Mouse (Mus musculus): ENCODE measurements around the gene Stoml3. TPM values are rescaled to one million over a fixed set of nuclear protein-coding genes. Genes with fewer than 3 reads are reported as not detected.

The Stoml3 gene
- total RNA-seq, 2 experiments from 2014 or later, result not detected

GRCm38 (mm10) chr3:53477468-53477867 is 11.0 kb upstream of the Stoml3 start:
- no peak for DNase-seq (ENCODE audit: low spot score in 2 of 2)

- DNase-seq (ENCODE audit: low spot score in 2 of 2), result no peak
These were observed 9.9 kb upstream of the Stoml3 start for GRCm38 (mm10) chr3:53478419-53479046.

- no peak for DNase-seq (ENCODE audit: low spot score in 2 of 2)
These were observed 4.9 kb upstream of the Stoml3 start for GRCm38 (mm10) chr3:53483414-53484059.

GRCm38 (mm10) chr3:53486561-53486960 is 1.9 kb upstream of the Stoml3 start:
- no peak for DNase-seq (ENCODE audit: low spot score in 2 of 2)

- no peak for DNase-seq (ENCODE audit: low spot score in 2 of 2)
These were observed 1.4 kb upstream of the Stoml3 start for GRCm38 (mm10) chr3:53486996-53487576.

- no peak for DNase-seq (ENCODE audit: low spot score in 2 of 2)
These were observed 10.0 kb downstream of the Stoml3 start for GRCm38 (mm10) chr3:53498351-53498905.

- DNase-seq (ENCODE audit: low spot score in 2 of 2), result no peak
These were observed 14.0 kb downstream of the Stoml3 start for GRCm38 (mm10) chr3:53502428-53502827.

GRCm38 (mm10) chr3:53513096-53513495 is 24.6 kb downstream of the Stoml3 start:
- DNase-seq (ENCODE audit: low spot score in 2 of 2), result no peak

GRCm38 (mm10) chr3:53514221-53515065 is 26.0 kb downstream of the Stoml3 start:
- no peak for DNase-seq (ENCODE audit: low spot score in 2 of 2)

GRCm38 (mm10) chr3:53522794-53523193 is 34.3 kb downstream of the Stoml3 start:
- DNase-seq (ENCODE audit: low spot score in 2 of 2), result no peak

GRCm38 (mm10) chr3:53525737-53526136 is 37.3 kb downstream of the Stoml3 start:
- DNase-seq (ENCODE audit: low spot score in 2 of 2), result peak; percentile 85 to 90

- no peak for DNase-seq (ENCODE audit: low spot score in 2 of 2)
These were observed 41.9 kb downstream of the Stoml3 start for GRCm38 (mm10) chr3:53530305-53530704.

GRCm38 (mm10) chr3:53532091-53532490 is 43.6 kb downstream of the Stoml3 start:
- DNase-seq (ENCODE audit: low spot score in 2 of 2), result no peak

GRCm38 (mm10) chr3:53552691-53553090 is 64.2 kb downstream of the Stoml3 start:
- DNase-seq (ENCODE audit: low spot score in 2 of 2), result no peak

- no peak for DNase-seq (ENCODE audit: low spot score in 2 of 2)
These were observed 66.8 kb downstream of the Stoml3 start for GRCm38 (mm10) chr3:53555031-53555952.

GRCm38 (mm10) chr3:53557388-53558214 is 69.1 kb downstream of the Stoml3 start:
- no peak for DNase-seq (ENCODE audit: low spot score in 2 of 2)

All from left cerebral cortex, adult 18-20 months (tissue).